8 mouse cellular contexts compared by ENCODE assay signal in genomic region chr1:14505741-14506140, GRCm38 (mm10).
A peak's percentile ranks its signal among the peaks of the same experiment; 100 is the strongest.
DNase-seq lines count a peak whose midpoint lies in the region; ATAC-seq lines count a peak whose summit lies in the region.
"Had no signal": no experiment of that assay in that cellular context is flagged by ENCODE, and none has a peak within 500 bp of the region (broad histone marks: within the 10 kb centered on the region; RNA-seq: fewer than 3 reads in every experiment).

No protein-coding gene starts in this region.

- peaks cover 13% of the 10 kb centered on the region for H3K4me1 ChIP-seq in kidney, embryonic 16.5 days (ENCODE audit: insufficient read depth, low read length)
- peaks cover 31% of the 10 kb centered on the region for H3K4me1 ChIP-seq in embryonic facial prominence, embryonic 14.5 days (ENCODE audit: control insufficient read depth, insufficient read depth, low read length)
- H3K4me1 ChIP-seq in forebrain, embryonic 16.5 days (replicated peaks; ENCODE audit: control insufficient read depth, insufficient read depth, low read length) = peaks cover 10% of the 10 kb centered on the region
- peaks cover 29% of the 10 kb centered on the region for H3K4me1 ChIP-seq in midbrain, embryonic 12.5 days

- H3K4me2 ChIP-seq in kidney, embryonic 16.5 days (replicated peaks; ENCODE audit: low read depth, low read length) = peak overlapping the region; percentile 67
- H3K4me2 ChIP-seq in embryonic facial prominence, embryonic 14.5 days (ENCODE audit: low read depth, low read length) = peak overlapping the region; percentile 87
- peak overlapping the region; percentile 68; the same call in 1 of the 2 replicates for H3K4me2 ChIP-seq in forebrain, embryonic 16.5 days (ENCODE audit: low read length)
- peak overlapping the region; percentile 77 for H3K4me2 ChIP-seq in midbrain, embryonic 12.5 days (replicated peaks)

- no peak for ATAC-seq in kidney, embryonic 16.5 days (ENCODE audit: low FRiP score, low TSS enrichment)
- no peak for ATAC-seq in embryonic facial prominence, embryonic 14.5 days (ENCODE audit: low read depth)
- ATAC-seq in forebrain, embryonic 16.5 days = no peak
- no peak for ATAC-seq in midbrain, embryonic 12.5 days (ENCODE audit: low FRiP score, low read depth)
- ATAC-seq in inflammation-experienced regulatory T-cells, adult 6 months = no peak
- ATAC-seq in activated CD4-positive, CD25-positive, alpha-beta regulatory T cell, adult 4 months = no peak

- H3K27me3 ChIP-seq in kidney, embryonic 16.5 days (ENCODE audit: insufficient read depth, low read length) = peaks cover 44% of the 10 kb centered on the region
- peaks cover 18% of the 10 kb centered on the region for H3K27me3 ChIP-seq in embryonic facial prominence, embryonic 14.5 days (replicated peaks; ENCODE audit: control insufficient read depth, insufficient read depth, low read length)
- H3K27me3 ChIP-seq in forebrain, embryonic 16.5 days (replicated peaks; ENCODE audit: control insufficient read depth, insufficient read depth, low read length) = peaks cover 29% of the 10 kb centered on the region
- peaks cover 75% of the 10 kb centered on the region for H3K27me3 ChIP-seq in midbrain, embryonic 12.5 days

- no peaks in the 10 kb centered on the region for H3K36me3 ChIP-seq in kidney, embryonic 16.5 days (ENCODE audit: insufficient read depth, low read length)
- no peaks in the 10 kb centered on the region for H3K36me3 ChIP-seq in embryonic facial prominence, embryonic 14.5 days (ENCODE audit: control insufficient read depth, insufficient read depth, low read length)
- no peaks in the 10 kb centered on the region for H3K36me3 ChIP-seq in forebrain, embryonic 16.5 days (ENCODE audit: control insufficient read depth, insufficient read depth)
- no peaks in the 10 kb centered on the region for H3K36me3 ChIP-seq in midbrain, embryonic 12.5 days

- no peak for DNase-seq in kidney, adult 8-10 months
- DNase-seq in embryonic facial prominence, embryonic 14.5 days (ENCODE audit: low spot score) = peak; percentile 79

- H3K9ac ChIP-seq in kidney, embryonic 16.5 days (replicated peaks; ENCODE audit: low read length) = no peak overlapping the region
- peak overlapping the region; percentile 68 for H3K9ac ChIP-seq in embryonic facial prominence, embryonic 14.5 days (ENCODE audit: low read depth, low read length)
- no peak overlapping the region for H3K9ac ChIP-seq in forebrain, embryonic 16.5 days (replicated peaks; ENCODE audit: low read depth, low read length)
- H3K9ac ChIP-seq in midbrain, embryonic 12.5 days (replicated peaks) = no peak overlapping the region
- H3K9ac ChIP-seq: liver, embryonic 14.5 days had no signal

- no peaks in the 10 kb centered on the region for H3K9me3 ChIP-seq in kidney, embryonic 16.5 days (ENCODE audit: low read length)
- H3K9me3 ChIP-seq in embryonic facial prominence, embryonic 14.5 days (ENCODE audit: control insufficient read depth, low read length) = no peaks in the 10 kb centered on the region
- no peaks in the 10 kb centered on the region for H3K9me3 ChIP-seq in forebrain, embryonic 16.5 days (ENCODE audit: control insufficient read depth, low read length)
- no peaks in the 10 kb centered on the region for H3K9me3 ChIP-seq in midbrain, embryonic 12.5 days

- H3K4me3 ChIP-seq in kidney, embryonic 16.5 days (ENCODE audit: low read length) = peak overlapping the region; percentile 48; the same call in 1 of the 2 replicates
- H3K4me3 ChIP-seq in embryonic facial prominence, embryonic 14.5 days (ENCODE audit: low read depth, low read length) = peak overlapping the region; percentile 47
- no peak overlapping the region for H3K4me3 ChIP-seq in forebrain, embryonic 16.5 days (replicated peaks; ENCODE audit: low read length)
- no peak overlapping the region for H3K4me3 ChIP-seq in midbrain, embryonic 12.5 days

- H3K27ac ChIP-seq in kidney, embryonic 16.5 days (ENCODE audit: low read length) = no peak overlapping the region
- peak overlapping the region; percentile 90 for H3K27ac ChIP-seq in embryonic facial prominence, embryonic 14.5 days (replicated peaks; ENCODE audit: low read depth, low read length)
- H3K27ac ChIP-seq in forebrain, embryonic 16.5 days (ENCODE audit: low read length) = no peak overlapping the region
- H3K27ac ChIP-seq in midbrain, embryonic 12.5 days (replicated peaks) = no peak overlapping the region
- H3K27ac ChIP-seq: liver, embryonic 14.5 days had no signal

- 17% methylated on average over 6 of the region's 6 CpGs for WGBS in kidney, embryonic 16.5 days
- 9% methylated on average over 6 of the region's 6 CpGs for WGBS in embryonic facial prominence, embryonic 14.5 days
- WGBS in forebrain, embryonic 16.5 days = 11% methylated on average over 6 of the region's 6 CpGs
- 4% methylated on average over 6 of the region's 6 CpGs for WGBS in midbrain, embryonic 12.5 days

Comparison
In these comparisons a context has a peak if more than half of its experiments do, and no peak if none do; other contexts are left out.
1. H3K4me3 ChIP-seq: peak in kidney, embryonic 16.5 days (single experiment) and embryonic facial prominence, embryonic 14.5 days (single experiment); none in forebrain, embryonic 16.5 days (single experiment) and midbrain, embryonic 12.5 days (single experiment).
2. Peak in every context shown above with its lines, with median percentiles within 50 percentile points of each other: H3K4me2 ChIP-seq.